Mouse (Mus musculus) liver, embryonic 14.5 days (tissue): ENCODE data around the gene Sgms1. TPM values are rescaled to one million over a fixed set of nuclear protein-coding genes. Genes with fewer than 3 reads are reported as not detected.

Experiments
- ATAC-seq: fragments of 200-750 bp; cut with Nextera tagmentation; 2 replicates; pipeline ENCODE4 v1.8.0; 2017; ENCODE audit warnings: moderate number of reproducible peaks, mild to moderate bottlenecking, moderate library complexity; ENCODE audit not compliant: insufficient read depth
- DNase-seq, 3 experiments: peaks; one replicate each; pipeline ENCODE4 v3.0.0-alpha.2; 2012 to 2013; ENCODE audit warnings: low read depth in 3 of 3, low spot score in 3 of 3
- H3K27ac ChIP-seq: fragments of 300-500 bp; sonication (generic); 2 replicates; pipeline ENCODE4 v1.5.1; 2014; ENCODE audit warnings: moderate library complexity, mild to moderate bottlenecking, control low read depth, inconsistent platforms
- H3K27me3 ChIP-seq: fragments of 300-500 bp; sonication (generic); 2 replicates; pipeline ENCODE4 v1.6.1; 2014; ENCODE audit warnings: mild to moderate bottlenecking, low read length, moderate library complexity; ENCODE audit not compliant: control insufficient read depth, insufficient read depth
- H3K36me3 ChIP-seq: fragments of 300-500 bp; sonication (generic); replicated peaks from 2 replicates; pipeline ENCODE4 v1.6.1; 2014; ENCODE audit warnings: low read depth; ENCODE audit not compliant: control insufficient read depth, insufficient read depth
- H3K4me1 ChIP-seq, 2 experiments: fragments of 200-500 bp in 1 of 2; fragments of 300-500 bp in 1 of 2; sonication (generic) in 1 of 2; replicated peaks; 2 replicates each; pipeline ENCODE4 v1.6.1; 2012 to 2014; ENCODE audit warnings: antibody characterized with exemption in 1 of 2, inconsistent platforms in 1 of 2, low read length in 1 of 2; ENCODE audit not compliant: control insufficient read depth in 2 of 2, insufficient read depth in 2 of 2
- H3K4me2 ChIP-seq: fragments of 300-500 bp; sonication (generic); 2 replicates; pipeline ENCODE4 v1.6.1; 2014; ENCODE audit warnings: low read depth, mild to moderate bottlenecking, control low read depth, moderate library complexity
- H3K4me3 ChIP-seq, 2 experiments: fragments of 200-500 bp in 1 of 2; fragments of 300-500 bp in 1 of 2; sonication (generic) in 1 of 2; 2 replicates each; pipeline ENCODE4 v1.5.1; 2012 to 2014; ENCODE audit warnings: low read depth in 2 of 2, low read length in 2 of 2, mild to moderate bottlenecking in 2 of 2, control low read depth in 1 of 2, inconsistent platforms in 1 of 2, moderate library complexity in 1 of 2; ENCODE audit not compliant: insufficient read depth in 1 of 2
- H3K9ac ChIP-seq: fragments of 300-500 bp; sonication (generic); replicated peaks from 2 replicates; pipeline ENCODE4 v1.6.1; 2014; ENCODE audit warnings: mild to moderate bottlenecking, control low read depth, moderate library complexity
- H3K9me3 ChIP-seq: fragments of 300-500 bp; sonication (generic); 2 replicates; pipeline ENCODE4 v1.6.1; 2016; ENCODE audit warnings: low read length, mixed read lengths; ENCODE audit not compliant: control insufficient read depth
- CTCF ChIP-seq: IDR thresholded peaks from 2 replicates; pipeline ENCODE4 v1.5.1; 2016; ENCODE audit warnings: antibody characterized with exemption, low read depth, control low read depth
- EP300 ChIP-seq: IDR thresholded peaks from 2 replicates; pipeline ENCODE4 v1.6.1; 2016; ENCODE audit warnings: antibody characterized with exemption, low read depth
- WGBS: fragments of 180-500 bp; shearing (Covaris S2); extraction: QIAGEN DNeasy Blood & Tissue Kit; methylation state at CpG from one replicate; pipeline ENCODE4 v1.1.7; 2014; ENCODE audit not compliant: insufficient replicate concordance; 5-methylcytosine and 5-hydroxymethylcytosine counted together
- polyA plus RNA-seq, 2 experiments: library from polyadenylated mRNA; depleted of rRNA in 1 of 2; stranded (reverse) in 1 of 2; unstranded in 1 of 2; fragments of >200 nt; fragmentation: Nextera tagmentation in 1 of 2; extraction: Ambion mirVana in 1 of 2; gene quantifications; 2 replicates each; pipeline versions ENCODE4 v1.2.1 to v1.2.3; 2012 to 2014

The Sgms1 gene
- polyA plus RNA-seq, 2 experiments = 17.3 to 19.2 TPM

- Histone ChIP-seq H3K27ac (no peak overlapping the region), H3K4me1 (peaks cover 24 to 51% of the 10 kb centered on the region in 2 experiments), H3K4me3 (no peak overlapping the region), H3K9ac (no peak overlapping the region), H3K9me3 (no peaks in the 10 kb centered on the region), H3K27me3 (no peaks in the 10 kb centered on the region), H3K36me3 (no peaks in the 10 kb centered on the region; the same call in 1 of the 2 replicates), H3K4me2 (no peak overlapping the region)
- 85% methylated on average over 5 of the region's 5 CpGs for WGBS
- TF ChIP-seq CTCF (0 out of 2 replicates have a peak, but pooled peaks have one; percentile 8), EP300 (no peak)
- ATAC-seq (no peak), DNase-seq (no peak)
Measured at GRCm38 (mm10) chr19:32199133-32199532, 190.4 kb downstream of the Sgms1 start.

GRCm38 (mm10) chr19:32198494-32199106 is 190.9 kb downstream of the Sgms1 start:
- no peak overlapping the region for H3K27ac ChIP-seq
- H3K9ac ChIP-seq = no peak overlapping the region
- H3K27me3 ChIP-seq = no peaks in the 10 kb centered on the region
- peak; percentile 44; the same call in 1 of the 2 replicates for TF ChIP-seq CTCF
- TF ChIP-seq EP300 = no peak
- ATAC-seq (no peak), DNase-seq (no peak)
- WGBS = 88% methylated on average over 7 of the region's 7 CpGs
- peaks cover 24 to 54% of the 10 kb centered on the region in 2 experiments for H3K4me1 ChIP-seq
- no peak overlapping the region for H3K4me2 ChIP-seq
- no peaks in the 10 kb centered on the region; the same call in 1 of the 2 replicates for H3K36me3 ChIP-seq
- H3K4me3 ChIP-seq = no peak overlapping the region
- no peaks in the 10 kb centered on the region for H3K9me3 ChIP-seq

DNA sequence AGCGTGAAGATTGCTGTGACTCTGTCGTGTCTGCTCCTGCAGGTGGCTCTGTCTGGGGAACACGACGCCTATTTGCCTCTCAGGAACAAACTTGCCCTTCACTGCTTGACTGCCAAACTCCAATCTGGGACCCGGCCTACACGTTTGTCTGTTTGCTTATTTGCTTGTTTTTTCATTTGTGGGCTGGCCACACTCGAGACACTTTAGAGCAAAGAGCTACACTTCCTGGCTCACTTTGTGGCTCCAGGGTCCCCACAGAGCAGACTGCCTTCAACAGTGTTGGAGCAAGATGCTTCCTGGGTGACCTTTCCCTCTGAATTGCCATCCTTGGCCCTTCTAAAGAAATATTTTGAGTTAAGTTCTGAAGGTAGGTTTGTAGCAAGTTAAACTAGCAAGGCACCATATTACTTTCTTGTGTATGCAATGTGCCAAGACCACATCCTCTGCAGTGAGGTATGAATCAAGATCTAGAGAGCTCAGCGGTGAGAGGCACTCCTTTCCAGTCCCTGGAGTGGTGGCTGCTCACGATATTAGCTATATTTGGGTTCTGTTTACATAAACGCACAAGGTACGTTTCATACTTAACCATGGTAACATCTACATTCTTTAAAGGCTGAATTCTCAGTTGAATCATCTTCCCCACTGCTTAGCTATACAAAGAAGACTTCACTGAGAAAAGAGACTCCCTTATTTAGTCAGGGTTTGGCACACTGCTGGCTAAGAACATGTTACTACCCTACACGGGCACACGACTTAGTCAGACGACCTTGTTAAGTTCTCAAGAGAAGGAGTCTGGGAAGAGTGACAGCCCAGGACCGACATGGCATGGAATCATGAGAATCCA is 192.3 kb downstream of the Sgms1 start:
- peaks cover 3% of the 10 kb centered on the region; the same call in 1 of the 2 replicates for H3K36me3 ChIP-seq
- TF ChIP-seq EP300 (no peak), CTCF (no peak)
- no peak overlapping the region for H3K4me2 ChIP-seq
- no peak overlapping the region for H3K9ac ChIP-seq
- no peak overlapping the region for H3K4me3 ChIP-seq
- DNase-seq = no peak
- no peaks in the 10 kb centered on the region for H3K27me3 ChIP-seq
- WGBS = 64% methylated on average over 15 of the region's 15 CpGs
- H3K9me3 ChIP-seq = no peaks in the 10 kb centered on the region
- H3K4me1 ChIP-seq = peaks cover 24 to 54% of the 10 kb centered on the region in 2 experiments
- H3K27ac ChIP-seq = peak overlapping the region; percentile 44
- ATAC-seq = no peak

DNA sequence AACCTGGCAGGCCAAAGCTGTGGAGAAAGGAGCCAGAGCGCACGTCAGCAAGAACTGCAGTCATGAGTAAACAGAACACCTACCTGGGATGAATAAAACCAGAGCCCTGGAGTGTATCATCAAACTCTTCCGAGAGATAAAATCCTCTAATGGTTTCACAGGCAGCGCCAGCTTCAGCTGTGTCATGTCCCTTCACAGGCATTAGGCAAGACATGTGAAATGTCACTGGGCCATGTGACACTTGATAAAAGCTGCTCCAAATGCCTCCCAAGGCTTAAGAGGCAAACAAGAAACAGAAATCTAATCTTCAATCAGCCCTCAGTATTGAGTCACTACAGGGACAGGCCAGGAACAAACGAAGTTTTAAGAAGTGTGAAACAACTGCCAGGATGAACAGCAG is 193.3 kb downstream of the Sgms1 start:
- no peak for DNase-seq
- no peak for TF ChIP-seq CTCF
- TF ChIP-seq EP300 = peak; percentile 28; the same call in 1 of the 2 replicates
- Histone ChIP-seq H3K4me1 (peaks cover 24 to 50% of the 10 kb centered on the region in 2 experiments), H3K4me3 (no peak overlapping the region), H3K36me3 (peaks cover 3% of the 10 kb centered on the region; the same call in 1 of the 2 replicates), H3K9ac (no peak overlapping the region), H3K4me2 (no peak overlapping the region), H3K9me3 (no peaks in the 10 kb centered on the region), H3K27me3 (no peaks in the 10 kb centered on the region), H3K27ac (peak overlapping the region; percentile 44)
- ATAC-seq = peak; percentile 76
- WGBS = 38% methylated on average over 5 of the region's 5 CpGs

DNA sequence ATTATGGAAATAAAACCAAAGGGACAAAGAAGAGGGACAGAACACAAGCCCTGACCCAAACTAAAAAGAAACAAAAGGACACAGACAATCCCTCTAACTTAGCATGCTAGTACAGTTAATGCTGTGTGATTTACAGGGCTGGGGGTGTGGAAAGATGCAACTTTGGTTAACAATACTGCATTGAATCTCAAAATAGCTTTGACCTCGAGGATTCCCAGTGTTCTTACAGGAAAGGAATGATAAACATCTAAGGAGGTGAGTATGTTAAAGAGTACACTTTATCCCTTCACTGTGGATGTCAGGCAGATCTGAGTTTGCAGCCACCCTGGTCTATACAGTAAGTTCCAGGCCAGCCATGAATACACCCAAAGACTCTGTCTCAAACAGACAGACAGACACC is 194.7 kb downstream of the Sgms1 start:
- ATAC-seq (no peak), DNase-seq (no peak)
- Histone ChIP-seq H3K4me1 (peaks cover 13 to 36% of the 10 kb centered on the region in 2 experiments), H3K36me3 (peaks cover 3% of the 10 kb centered on the region; the same call in 1 of the 2 replicates), H3K9me3 (no peaks in the 10 kb centered on the region), H3K4me3 (no peak overlapping the region), H3K27ac (no peak overlapping the region), H3K9ac (no peak overlapping the region), H3K27me3 (no peaks in the 10 kb centered on the region), H3K4me2 (no peak overlapping the region)
- TF ChIP-seq EP300 (no peak), CTCF (no peak)
- 29% methylated on average over 1 of the region's 1 CpGs for WGBS
